Mouse (Mus musculus): ENCODE data around the gene Sele. TPM values are rescaled to one million over a fixed set of nuclear protein-coding genes. Genes with fewer than 3 reads are reported as not detected.

Sele gene
- polyA plus RNA-seq, 1 experiment from 2014 or later, result not detected

DNA sequence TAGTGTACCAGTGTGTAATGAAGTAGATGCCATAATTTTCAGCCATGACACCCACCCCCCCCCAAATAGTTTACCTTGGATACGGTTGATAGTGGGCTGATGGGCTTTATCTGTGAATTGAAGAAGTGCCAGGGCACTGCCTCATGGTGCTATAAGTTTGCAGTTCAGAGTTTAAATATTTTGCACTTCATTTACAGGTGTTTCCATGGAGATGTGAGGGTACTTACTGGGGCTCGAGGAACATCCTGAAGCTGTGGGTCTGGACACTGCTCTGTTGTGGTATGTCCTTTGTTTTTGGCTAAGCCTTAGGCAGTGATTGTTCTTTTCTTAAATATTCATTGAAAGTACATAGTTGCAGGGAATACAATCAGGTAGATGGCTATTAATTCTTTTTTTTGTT, 14.8 kb downstream of the Sele start:
- no peaks in the 10 kb centered on the region for H3K9me3 ChIP-seq (ENCODE audit: control insufficient read depth, low read length)
- 55% methylated on average over 2 of the region's 2 CpGs for WGBS
- no peaks in the 10 kb centered on the region for H3K27me3 ChIP-seq (ENCODE audit: control insufficient read depth, insufficient read depth, low read length)
- H3K4me1 ChIP-seq (ENCODE audit: control insufficient read depth, insufficient read depth, low read length), result no peaks in the 10 kb centered on the region
- no peak overlapping the region for H3K4me3 ChIP-seq (ENCODE audit: low read depth, low read length)
- no peak overlapping the region for H3K9ac ChIP-seq (replicated peaks; ENCODE audit: low read depth, low read length)
- ATAC-seq (ENCODE audit: low read depth), result no peak
- no peak overlapping the region for H3K27ac ChIP-seq (ENCODE audit: low read depth, low read length)
- no peak overlapping the region for H3K4me2 ChIP-seq (ENCODE audit: low read depth, low read length)
- no peaks in the 10 kb centered on the region for H3K36me3 ChIP-seq (ENCODE audit: control insufficient read depth, insufficient read depth, low read length)

DNA sequence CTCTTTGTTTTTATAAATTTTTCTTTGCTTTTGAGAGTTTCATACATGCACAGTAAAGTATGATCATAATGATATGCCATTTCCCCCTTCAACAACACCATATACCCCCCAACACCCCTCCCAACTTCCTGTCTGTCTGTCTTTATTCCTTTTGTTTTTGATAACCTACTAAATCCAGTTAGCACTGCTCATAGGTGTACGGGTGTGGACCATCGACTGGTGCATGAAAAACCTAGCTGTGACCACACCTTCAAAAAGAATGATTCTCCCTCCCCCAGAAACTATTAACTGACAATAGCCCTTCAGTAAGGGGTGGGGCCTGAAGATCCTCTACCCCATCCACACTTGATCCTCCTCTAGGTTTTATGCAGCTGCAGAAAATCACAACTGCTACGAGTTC, 15.7 kb downstream of the Sele start:
- Histone ChIP-seq H3K4me2 (ENCODE audit: low read depth, low read length) (no peak overlapping the region), H3K36me3 (ENCODE audit: control insufficient read depth, insufficient read depth, low read length) (no peaks in the 10 kb centered on the region), H3K4me1 (ENCODE audit: control insufficient read depth, insufficient read depth, low read length) (no peaks in the 10 kb centered on the region), H3K4me3 (ENCODE audit: low read depth, low read length) (no peak overlapping the region), H3K9ac (replicated peaks; ENCODE audit: low read depth, low read length) (no peak overlapping the region), H3K9me3 (ENCODE audit: control insufficient read depth, low read length) (no peaks in the 10 kb centered on the region), H3K27ac (ENCODE audit: low read depth, low read length) (no peak overlapping the region), H3K27me3 (ENCODE audit: control insufficient read depth, insufficient read depth, low read length) (no peaks in the 10 kb centered on the region)
- 65% methylated on average over 3 of the region's 3 CpGs for WGBS
- no peak for ATAC-seq (ENCODE audit: low read depth)

DNA sequence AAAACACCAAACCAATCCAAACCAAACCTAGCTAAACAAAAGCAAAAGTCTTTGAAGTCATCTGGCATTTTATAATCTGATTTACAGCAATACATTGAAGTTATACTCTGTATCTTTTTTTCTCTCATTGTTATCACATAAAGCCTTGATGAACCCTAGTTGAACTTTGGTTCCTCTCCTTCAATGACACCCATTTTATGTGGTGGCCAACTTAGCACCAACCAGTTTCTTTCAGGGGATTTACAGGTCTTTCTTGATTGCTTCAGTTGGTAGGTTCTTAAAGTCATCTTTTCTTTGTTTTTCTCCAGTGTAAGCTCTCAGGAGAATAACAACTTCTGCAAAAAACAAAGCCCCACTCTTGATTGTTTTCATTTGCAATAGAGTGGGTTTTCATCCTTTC, 21.2 kb downstream of the Sele start:
- H3K9ac ChIP-seq (replicated peaks; ENCODE audit: low read depth, low read length), result no peak overlapping the region
- no peaks in the 10 kb centered on the region for H3K4me1 ChIP-seq (ENCODE audit: control insufficient read depth, insufficient read depth, low read length)
- H3K27ac ChIP-seq (ENCODE audit: low read depth, low read length), result no peak overlapping the region
- no peaks in the 10 kb centered on the region for H3K36me3 ChIP-seq (ENCODE audit: control insufficient read depth, insufficient read depth, low read length)
- no peaks in the 10 kb centered on the region for H3K27me3 ChIP-seq (ENCODE audit: control insufficient read depth, insufficient read depth, low read length)
- no peak overlapping the region for H3K4me3 ChIP-seq (ENCODE audit: low read depth, low read length)
- ATAC-seq (ENCODE audit: low read depth), result no peak
- H3K9me3 ChIP-seq (ENCODE audit: control insufficient read depth, low read length), result no peaks in the 10 kb centered on the region
- H3K4me2 ChIP-seq (ENCODE audit: low read depth, low read length), result no peak overlapping the region

DNA sequence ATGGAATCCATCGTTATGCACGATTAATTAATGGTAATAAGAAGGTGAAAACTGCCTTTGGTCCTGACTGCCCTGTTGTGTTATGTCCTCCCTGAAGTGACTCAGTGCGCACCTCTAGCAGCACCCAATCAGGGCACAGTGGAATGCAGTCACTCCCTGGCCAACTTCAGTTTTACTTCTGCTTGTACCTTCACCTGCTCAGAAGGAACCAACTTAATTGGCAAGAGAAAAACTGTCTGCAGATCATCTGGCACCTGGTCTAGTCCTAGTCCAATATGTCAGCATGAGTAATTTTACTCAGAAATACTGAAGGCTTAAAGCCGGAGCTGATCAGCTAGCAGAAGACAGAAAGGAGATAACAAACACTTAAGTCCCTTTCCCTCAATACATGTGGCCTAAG, 22.4 kb downstream of the Sele start:
- no peaks in the 10 kb centered on the region for H3K9me3 ChIP-seq (ENCODE audit: control insufficient read depth, low read length)
- no peak for ATAC-seq (ENCODE audit: low read depth)
- no peak overlapping the region for H3K4me2 ChIP-seq (ENCODE audit: low read depth, low read length)
- H3K4me3 ChIP-seq (ENCODE audit: low read depth, low read length), result no peak overlapping the region
- H3K4me1 ChIP-seq (ENCODE audit: control insufficient read depth, insufficient read depth, low read length), result no peaks in the 10 kb centered on the region
- H3K9ac ChIP-seq (replicated peaks; ENCODE audit: low read depth, low read length), result no peak overlapping the region
- H3K36me3 ChIP-seq (ENCODE audit: control insufficient read depth, insufficient read depth, low read length), result no peaks in the 10 kb centered on the region
- H3K27me3 ChIP-seq (ENCODE audit: control insufficient read depth, insufficient read depth, low read length), result no peaks in the 10 kb centered on the region
- H3K27ac ChIP-seq (ENCODE audit: low read depth, low read length), result no peak overlapping the region
- WGBS, result 98% methylated on average over 4 of the region's 4 CpGs

DNA sequence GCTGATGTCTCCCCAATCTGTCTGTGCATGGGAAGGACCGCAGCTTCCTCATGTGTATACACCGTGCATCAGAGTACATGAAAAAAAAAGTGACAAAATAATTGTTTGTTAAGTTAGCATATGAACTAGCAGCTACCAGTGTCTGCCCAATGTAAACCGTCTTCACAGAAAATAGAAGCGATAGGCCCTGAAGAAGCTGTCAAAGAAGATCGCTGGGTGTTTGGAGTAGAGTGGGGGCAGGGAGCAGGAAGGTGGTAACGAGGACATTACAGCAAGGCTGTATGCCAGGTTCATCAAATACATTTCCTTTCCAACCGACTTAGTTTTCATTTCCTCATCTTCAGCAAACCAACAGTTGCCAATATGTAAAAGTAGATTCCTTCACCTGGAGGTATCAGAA, 23.1 kb downstream of the Sele start:
- H3K4me3 ChIP-seq (ENCODE audit: low read depth, low read length), result no peak overlapping the region
- no peaks in the 10 kb centered on the region for H3K4me1 ChIP-seq (ENCODE audit: control insufficient read depth, insufficient read depth, low read length)
- no peaks in the 10 kb centered on the region for H3K36me3 ChIP-seq (ENCODE audit: control insufficient read depth, insufficient read depth, low read length)
- H3K9me3 ChIP-seq (ENCODE audit: control insufficient read depth, low read length), result no peaks in the 10 kb centered on the region
- 87% methylated on average over 7 of the region's 7 CpGs for WGBS
- H3K9ac ChIP-seq (replicated peaks; ENCODE audit: low read depth, low read length), result no peak overlapping the region
- H3K27ac ChIP-seq (ENCODE audit: low read depth, low read length), result no peak overlapping the region
- no peak overlapping the region for H3K4me2 ChIP-seq (ENCODE audit: low read depth, low read length)
- ATAC-seq (ENCODE audit: low read depth), result no peak
- H3K27me3 ChIP-seq (ENCODE audit: control insufficient read depth, insufficient read depth, low read length), result no peaks in the 10 kb centered on the region

DNA sequence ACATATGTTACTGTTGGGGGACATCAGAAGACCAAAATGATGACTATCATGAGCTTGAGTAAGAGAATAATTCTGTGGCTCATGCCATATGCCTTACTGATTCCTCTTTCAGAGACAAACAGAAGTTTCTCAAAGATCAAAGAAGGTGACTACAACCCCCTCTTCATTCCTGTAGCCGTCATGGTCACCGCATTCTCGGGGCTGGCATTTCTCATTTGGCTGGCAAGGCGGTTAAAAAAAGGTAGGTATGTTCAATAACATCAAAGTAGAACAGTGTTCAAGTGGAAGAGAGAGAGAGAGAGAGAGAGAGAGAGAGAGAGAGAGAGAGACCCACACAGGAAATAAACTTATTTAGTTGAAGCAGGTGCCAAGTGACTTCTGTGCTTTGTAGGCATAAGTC, 24.0 kb downstream of the Sele start:
- Histone ChIP-seq H3K4me3 (ENCODE audit: low read depth, low read length) (no peak overlapping the region), H3K4me1 (ENCODE audit: control insufficient read depth, insufficient read depth, low read length) (no peaks in the 10 kb centered on the region), H3K27ac (ENCODE audit: low read depth, low read length) (no peak overlapping the region), H3K4me2 (ENCODE audit: low read depth, low read length) (no peak overlapping the region), H3K9me3 (ENCODE audit: control insufficient read depth, low read length) (no peaks in the 10 kb centered on the region), H3K36me3 (ENCODE audit: control insufficient read depth, insufficient read depth, low read length) (no peaks in the 10 kb centered on the region), H3K27me3 (ENCODE audit: control insufficient read depth, insufficient read depth, low read length) (no peaks in the 10 kb centered on the region), H3K9ac (replicated peaks; ENCODE audit: low read depth, low read length) (no peak overlapping the region)
- 84% methylated on average over 4 of the region's 4 CpGs for WGBS
- ATAC-seq (ENCODE audit: low read depth), result no peak

DNA sequence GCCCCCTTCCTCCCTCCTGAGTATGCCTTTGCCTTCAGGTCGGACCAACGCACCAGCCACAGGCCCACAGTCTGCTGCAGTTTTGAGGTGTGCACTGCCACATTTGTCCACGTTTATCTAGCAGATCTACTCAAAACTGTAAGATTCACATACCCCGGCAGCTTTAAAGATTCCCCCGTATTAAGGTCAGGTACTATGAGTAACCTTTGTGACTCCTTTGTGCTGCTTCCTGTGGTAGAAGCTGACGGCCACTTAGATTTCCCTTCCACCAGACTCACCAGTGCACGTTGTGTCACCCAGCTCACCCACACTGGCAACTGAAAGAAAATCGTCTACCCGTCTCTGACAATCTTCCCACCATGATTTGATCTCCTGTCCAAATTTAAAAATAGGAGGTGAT, 25.1 kb downstream of the Sele start:
- Histone ChIP-seq H3K9me3 (ENCODE audit: control insufficient read depth, low read length) (no peaks in the 10 kb centered on the region), H3K4me1 (ENCODE audit: control insufficient read depth, insufficient read depth, low read length) (no peaks in the 10 kb centered on the region), H3K27ac (ENCODE audit: low read depth, low read length) (no peak overlapping the region), H3K36me3 (ENCODE audit: control insufficient read depth, insufficient read depth, low read length) (no peaks in the 10 kb centered on the region), H3K4me2 (ENCODE audit: low read depth, low read length) (no peak overlapping the region), H3K9ac (replicated peaks; ENCODE audit: low read depth, low read length) (no peak overlapping the region), H3K4me3 (ENCODE audit: low read depth, low read length) (no peak overlapping the region), H3K27me3 (ENCODE audit: control insufficient read depth, insufficient read depth, low read length) (no peaks in the 10 kb centered on the region)
- no peak for ATAC-seq (ENCODE audit: low read depth)
- 92% methylated on average over 9 of the region's 9 CpGs for WGBS

DNA sequence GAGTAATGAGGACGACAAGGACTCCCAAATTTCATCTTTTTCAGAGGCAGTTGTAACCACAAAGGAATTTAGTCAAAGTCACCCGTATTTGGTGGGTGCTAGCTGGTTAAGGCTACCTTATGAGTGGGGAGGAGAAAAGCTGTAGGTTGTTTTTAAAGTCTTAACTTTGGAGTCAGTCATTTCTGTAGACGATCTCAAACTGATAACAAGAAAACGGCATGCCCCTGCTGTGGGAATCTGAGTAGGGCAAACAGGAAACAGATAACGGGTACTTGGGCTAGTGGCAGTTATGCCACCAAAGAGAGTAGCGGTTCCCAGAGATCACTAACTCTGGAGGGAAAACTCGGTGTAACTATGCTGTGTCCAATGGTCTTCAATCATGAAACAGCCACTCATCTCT, 25.8 kb downstream of the Sele start:
- no peak overlapping the region for H3K4me2 ChIP-seq (ENCODE audit: low read depth, low read length)
- ATAC-seq (ENCODE audit: low read depth), result no peak
- no peak overlapping the region for H3K27ac ChIP-seq (ENCODE audit: low read depth, low read length)
- 88% methylated on average over 7 of the region's 7 CpGs for WGBS
- no peak overlapping the region for H3K4me3 ChIP-seq (ENCODE audit: low read depth, low read length)
- no peak overlapping the region for H3K9ac ChIP-seq (replicated peaks; ENCODE audit: low read depth, low read length)
- no peaks in the 10 kb centered on the region for H3K9me3 ChIP-seq (ENCODE audit: control insufficient read depth, low read length)
- no peaks in the 10 kb centered on the region for H3K36me3 ChIP-seq (ENCODE audit: control insufficient read depth, insufficient read depth, low read length)
- H3K4me1 ChIP-seq (ENCODE audit: control insufficient read depth, insufficient read depth, low read length), result no peaks in the 10 kb centered on the region
- no peaks in the 10 kb centered on the region for H3K27me3 ChIP-seq (ENCODE audit: control insufficient read depth, insufficient read depth, low read length)

DNA sequence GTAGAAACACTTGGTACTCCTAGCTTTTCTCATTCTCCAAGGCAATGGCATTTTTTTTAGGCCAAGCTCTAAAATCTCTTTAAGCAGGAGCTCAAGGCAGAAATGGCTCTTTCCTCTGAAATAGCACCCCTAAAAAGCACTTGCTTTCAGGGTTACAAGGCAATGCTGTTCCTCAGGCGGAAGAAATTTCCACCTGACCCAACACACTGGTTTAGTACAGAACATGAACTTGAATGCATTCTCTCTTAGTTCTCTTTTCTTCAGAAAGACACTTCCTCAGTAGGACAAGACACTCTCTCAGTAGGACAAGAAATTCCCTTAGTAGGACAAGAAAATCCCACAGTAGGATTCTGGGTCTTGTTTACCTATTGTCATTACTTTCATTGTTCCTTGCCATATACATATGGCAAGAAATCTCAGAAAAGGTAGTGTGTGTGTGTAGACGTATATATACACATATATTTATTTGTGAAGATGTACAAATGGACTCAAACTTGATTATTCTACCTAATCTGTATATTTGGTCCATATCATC, 26.6 kb downstream of the Sele start:
- no peaks in the 10 kb centered on the region for H3K36me3 ChIP-seq (ENCODE audit: control insufficient read depth, insufficient read depth, low read length)
- no peak for ATAC-seq (ENCODE audit: low read depth)
- no peaks in the 10 kb centered on the region for H3K27me3 ChIP-seq (ENCODE audit: control insufficient read depth, insufficient read depth, low read length)

DNA sequence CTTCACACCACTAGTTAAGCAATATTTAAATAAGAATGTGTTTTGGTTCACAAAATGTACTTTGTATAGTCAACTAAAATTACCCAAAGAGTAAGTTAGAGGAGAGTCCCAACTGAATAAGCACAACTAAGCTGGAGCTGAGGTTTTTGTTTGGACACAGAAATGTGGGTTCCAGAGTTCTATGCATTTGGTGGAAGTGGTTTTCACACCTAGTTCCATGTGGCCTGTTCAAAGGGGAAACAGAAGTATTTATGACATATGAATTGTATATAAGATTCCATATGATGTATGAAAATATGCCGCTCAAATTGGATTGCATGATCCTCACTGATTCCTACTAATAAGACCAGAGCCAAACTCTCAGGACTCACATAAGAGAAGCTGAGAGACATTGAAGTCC, 27.4 kb downstream of the Sele start:
- Histone ChIP-seq H3K27ac (ENCODE audit: low read depth, low read length) (no peak overlapping the region), H3K9me3 (ENCODE audit: control insufficient read depth, low read length) (no peaks in the 10 kb centered on the region), H3K36me3 (ENCODE audit: control insufficient read depth, insufficient read depth, low read length) (no peaks in the 10 kb centered on the region), H3K4me2 (ENCODE audit: low read depth, low read length) (no peak overlapping the region), H3K9ac (replicated peaks; ENCODE audit: low read depth, low read length) (no peak overlapping the region), H3K27me3 (ENCODE audit: control insufficient read depth, insufficient read depth, low read length) (no peaks in the 10 kb centered on the region), H3K4me3 (ENCODE audit: low read depth, low read length) (no peak overlapping the region), H3K4me1 (ENCODE audit: control insufficient read depth, insufficient read depth, low read length) (no peaks in the 10 kb centered on the region)
- WGBS, result 97% methylated on average over 1 of the region's 1 CpGs
- ATAC-seq (ENCODE audit: low read depth), result no peak

More for the DNA sequence above, 26.6 kb downstream of the Sele start:
- no peaks in the 10 kb centered on the region for H3K4me1 ChIP-seq (ENCODE audit: control insufficient read depth, insufficient read depth, low read length)
- H3K9me3 ChIP-seq (ENCODE audit: control insufficient read depth, low read length), result no peaks in the 10 kb centered on the region
- H3K27ac ChIP-seq (ENCODE audit: low read depth, low read length), result no peak overlapping the region
- no peak overlapping the region for H3K4me2 ChIP-seq (ENCODE audit: low read depth, low read length)
- no peak overlapping the region for H3K4me3 ChIP-seq (ENCODE audit: low read depth, low read length)
- WGBS, result 93% methylated on average over 2 of the region's 2 CpGs
- no peak overlapping the region for H3K9ac ChIP-seq (replicated peaks; ENCODE audit: low read depth, low read length)

Measured in neural tube, embryonic 14.5 days (tissue).